Mouse (Mus musculus): Measurements from ENCODE around the gene Mvb12b. TPM values are rescaled to one million over a fixed set of nuclear protein-coding genes. Genes with fewer than 3 reads are reported as not detected.
A peak's percentile ranks its signal among the peaks of the same experiment; 100 is the strongest.
"Not testable (repeated sequence)": the region's sequence is repeated elsewhere in the genome, so short reads cannot be mapped to it uniquely, and the experiment has no call there.

The Mvb12b gene
- polyA plus RNA-seq, 1 experiment from 2014 or later = 24.0 TPM

DNA sequence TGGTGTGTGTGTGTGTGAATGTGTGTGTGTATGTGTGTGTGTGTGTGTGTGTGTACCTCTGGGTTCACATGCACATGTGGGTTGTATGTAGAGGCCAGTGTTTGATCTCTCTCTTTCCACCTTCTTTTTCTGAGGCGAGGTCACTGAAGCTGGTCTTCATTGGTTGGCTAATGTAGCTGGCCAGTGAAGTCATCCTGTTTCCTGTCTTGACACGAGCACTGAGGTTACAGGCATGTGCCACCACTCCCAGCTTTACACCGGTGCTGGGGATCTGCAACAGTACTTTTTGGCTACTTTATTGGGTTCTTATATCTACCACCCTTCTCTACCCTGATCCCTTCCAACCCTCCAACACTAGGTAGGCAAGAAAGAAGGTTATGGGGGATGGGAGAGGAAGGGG, 26.6 kb upstream of the Mvb12b start:
- no peak overlapping the region for H3K4me3 ChIP-seq (replicated peaks; ENCODE audit: low read depth, low read length)
- no peaks in the 10 kb centered on the region for H3K4me1 ChIP-seq (replicated peaks; ENCODE audit: insufficient read depth, low read length)
- no peak for TF ChIP-seq CTCF (IDR thresholded peaks at IDR 0.05; ENCODE audit: low read depth)
- no peaks in the 10 kb centered on the region for H3K9me3 ChIP-seq (replicated peaks; ENCODE audit: low read length)
- 57% methylated on average over 3 of the region's 3 CpGs for WGBS
- no peak overlapping the region for H3K4me2 ChIP-seq (ENCODE audit: low read length)
- ATAC-seq (replicated peaks; ENCODE audit: low FRiP score, low read depth) (no peak), DNase-seq (ENCODE audit: low spot score) (no peak)
- H3K9ac ChIP-seq (ENCODE audit: low read depth, low read length) = no peak overlapping the region
- H3K27me3 ChIP-seq (ENCODE audit: insufficient read depth, low read length) = no peaks in the 10 kb centered on the region
- H3K36me3 ChIP-seq (ENCODE audit: insufficient read depth, low read length) = no peaks in the 10 kb centered on the region
- no peak overlapping the region for H3K27ac ChIP-seq

DNA sequence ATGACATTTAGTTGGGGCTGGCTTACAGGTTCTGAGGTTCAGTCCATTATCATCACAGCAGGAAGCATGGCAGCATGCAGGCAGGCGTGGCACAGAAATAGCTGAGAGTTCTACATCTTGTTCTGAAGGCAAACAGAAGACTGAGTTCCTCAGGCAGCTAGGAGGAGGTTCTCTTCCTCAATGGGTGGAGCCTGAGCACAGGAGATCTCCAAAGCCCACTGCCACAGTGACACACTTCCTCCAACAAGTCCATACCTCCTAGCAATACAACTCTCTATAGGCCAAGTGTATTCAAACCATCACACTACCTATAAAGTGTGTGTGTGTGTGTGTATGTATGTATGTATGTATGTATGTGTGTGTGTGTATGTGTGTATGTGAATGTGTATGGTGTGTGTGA, 25.9 kb upstream of the Mvb12b start:
- H3K9me3 ChIP-seq (replicated peaks; ENCODE audit: low read length); H3K27me3 ChIP-seq (ENCODE audit: insufficient read depth, low read length); H3K27ac ChIP-seq; H3K4me1 ChIP-seq (replicated peaks; ENCODE audit: insufficient read depth, low read length); H3K4me2 ChIP-seq (ENCODE audit: low read length); H3K9ac ChIP-seq (ENCODE audit: low read depth, low read length); DNase-seq (ENCODE audit: low spot score); H3K4me3 ChIP-seq (replicated peaks; ENCODE audit: low read depth, low read length); ATAC-seq (replicated peaks; ENCODE audit: low FRiP score, low read depth); H3K36me3 ChIP-seq (ENCODE audit: insufficient read depth, low read length): not testable (repeated sequence)
- WGBS = 71% methylated on average over 1 of the region's 1 CpGs

DNA sequence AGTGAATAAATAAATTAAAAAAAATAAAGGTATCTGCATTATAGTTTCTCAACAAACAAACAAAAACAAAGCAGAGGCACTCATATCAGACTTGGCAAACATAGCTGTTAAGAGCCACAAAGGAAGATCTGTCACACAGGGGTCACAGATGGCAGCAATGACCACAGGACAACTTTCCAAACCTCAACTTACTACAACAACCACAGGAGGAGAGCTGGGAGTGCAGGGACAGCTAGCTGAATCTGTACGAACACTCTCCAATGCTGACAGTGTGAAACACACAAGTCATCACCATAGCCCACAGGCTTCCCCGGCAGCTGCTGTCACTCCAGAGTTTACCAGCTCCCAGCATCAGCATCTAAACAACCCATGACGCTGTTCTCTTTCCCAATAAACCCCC, 25.0 kb upstream of the Mvb12b start:
- no peak for TF ChIP-seq CTCF (IDR thresholded peaks at IDR 0.05; ENCODE audit: low read depth)
- ATAC-seq (replicated peaks; ENCODE audit: low FRiP score, low read depth) = no peak
- 73% methylated on average over 3 of the region's 3 CpGs for WGBS

GRCm38 (mm10) chr2:33908374-33908773, 20.6 kb upstream of the Mvb12b start:
- 34% methylated on average over 8 of the region's 8 CpGs for WGBS

More for the DNA sequence above, 25.0 kb upstream of the Mvb12b start:
- no peak overlapping the region for H3K4me3 ChIP-seq (replicated peaks; ENCODE audit: low read depth, low read length)
- no peak overlapping the region for H3K4me2 ChIP-seq (ENCODE audit: low read length)
- no peak overlapping the region for H3K27ac ChIP-seq
- 0 out of 2 replicates have a peak, but pooled peaks cover 5% of the 10 kb centered on the region for H3K4me1 ChIP-seq (replicated peaks; ENCODE audit: insufficient read depth, low read length)
- no peaks in the 10 kb centered on the region for H3K27me3 ChIP-seq (ENCODE audit: insufficient read depth, low read length)
- H3K36me3 ChIP-seq (ENCODE audit: insufficient read depth, low read length) = no peaks in the 10 kb centered on the region
- H3K9me3 ChIP-seq (replicated peaks; ENCODE audit: low read length) = no peaks in the 10 kb centered on the region
- DNase-seq (ENCODE audit: low spot score) = no peak
- H3K9ac ChIP-seq (ENCODE audit: low read depth, low read length) = no peak overlapping the region

DNA sequence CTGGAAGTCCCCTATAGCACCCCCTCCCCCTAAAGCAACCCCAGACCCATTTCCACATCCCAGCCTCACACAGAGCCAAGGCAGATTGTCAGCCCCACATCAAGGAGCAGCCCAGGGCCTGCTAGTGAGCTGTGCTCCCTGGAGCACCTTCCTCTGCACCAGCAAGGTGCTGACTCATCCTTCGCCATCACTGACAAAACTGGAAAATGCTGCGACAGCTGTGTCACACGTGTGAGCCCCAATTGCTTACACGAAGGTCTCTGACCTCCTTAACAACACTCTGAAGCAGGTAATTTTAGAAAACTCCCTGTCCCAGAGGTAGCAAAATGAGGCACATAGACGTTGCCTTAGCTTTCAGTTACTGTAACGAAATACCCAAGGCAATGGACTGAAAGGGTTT, 19.4 kb upstream of the Mvb12b start:
- H3K4me1 ChIP-seq (replicated peaks; ENCODE audit: insufficient read depth, low read length) = 0 out of 2 replicates have a peak, but pooled peaks cover 5% of the 10 kb centered on the region
- H3K36me3 ChIP-seq (ENCODE audit: insufficient read depth, low read length) = no peaks in the 10 kb centered on the region
- no peaks in the 10 kb centered on the region for H3K27me3 ChIP-seq (ENCODE audit: insufficient read depth, low read length)
- no peak overlapping the region for H3K9ac ChIP-seq (ENCODE audit: low read depth, low read length)
- no peak for TF ChIP-seq CTCF (IDR thresholded peaks at IDR 0.05; ENCODE audit: low read depth)
- no peak overlapping the region for H3K27ac ChIP-seq
- ATAC-seq (replicated peaks; ENCODE audit: low FRiP score, low read depth) (no peak), DNase-seq (ENCODE audit: low spot score) (no peak)
- H3K4me3 ChIP-seq (replicated peaks; ENCODE audit: low read depth, low read length) = no peak overlapping the region
- H3K9me3 ChIP-seq (replicated peaks; ENCODE audit: low read length) = no peaks in the 10 kb centered on the region
- H3K4me2 ChIP-seq (ENCODE audit: low read length) = no peak overlapping the region
- 86% methylated on average over 6 of the region's 6 CpGs for WGBS

More at GRCm38 (mm10) chr2:33908374-33908773, 20.6 kb upstream of the Mvb12b start:
- no peak overlapping the region for H3K9ac ChIP-seq (ENCODE audit: low read depth, low read length)
- 0 out of 2 replicates have a peak, but pooled peaks cover 5% of the 10 kb centered on the region for H3K4me1 ChIP-seq (replicated peaks; ENCODE audit: insufficient read depth, low read length)
- TF ChIP-seq CTCF (IDR thresholded peaks at IDR 0.05; ENCODE audit: low read depth) = no peak
- H3K4me3 ChIP-seq (replicated peaks; ENCODE audit: low read depth, low read length) = no peak overlapping the region
- DNase-seq (ENCODE audit: low spot score) (peak; percentile 90), ATAC-seq (replicated peaks; ENCODE audit: low FRiP score, low read depth) (0 out of 2 replicates have a peak, but pooled peaks have one; percentile 25)
- H3K27me3 ChIP-seq (ENCODE audit: insufficient read depth, low read length) = no peaks in the 10 kb centered on the region
- no peak overlapping the region for H3K4me2 ChIP-seq (ENCODE audit: low read length)
- peak overlapping the region; percentile 58 for H3K27ac ChIP-seq
- no peaks in the 10 kb centered on the region for H3K36me3 ChIP-seq (ENCODE audit: insufficient read depth, low read length)
- no peaks in the 10 kb centered on the region for H3K9me3 ChIP-seq (replicated peaks; ENCODE audit: low read length)

GRCm38 (mm10) chr2:33895829-33896228, 8.1 kb upstream of the Mvb12b start:
- Histone ChIP-seq H3K9ac (ENCODE audit: low read depth, low read length) (no peak overlapping the region), H3K4me3 (replicated peaks; ENCODE audit: low read depth, low read length) (no peak overlapping the region), H3K4me2 (ENCODE audit: low read length) (no peak overlapping the region), H3K27ac (no peak overlapping the region), H3K27me3 (ENCODE audit: insufficient read depth, low read length) (no peaks in the 10 kb centered on the region), H3K9me3 (replicated peaks; ENCODE audit: low read length) (no peaks in the 10 kb centered on the region), H3K36me3 (ENCODE audit: insufficient read depth, low read length) (no peaks in the 10 kb centered on the region), H3K4me1 (replicated peaks; ENCODE audit: insufficient read depth, low read length) (no peaks in the 10 kb centered on the region)
- 85% methylated on average over 3 of the region's 3 CpGs for WGBS
- peak; percentile 34; the same call in 1 of the 2 replicates for TF ChIP-seq CTCF (IDR thresholded peaks at IDR 0.05; ENCODE audit: low read depth)
- DNase-seq (ENCODE audit: low spot score) = no peak
- no peak for ATAC-seq (replicated peaks; ENCODE audit: low FRiP score, low read depth)

DNA sequence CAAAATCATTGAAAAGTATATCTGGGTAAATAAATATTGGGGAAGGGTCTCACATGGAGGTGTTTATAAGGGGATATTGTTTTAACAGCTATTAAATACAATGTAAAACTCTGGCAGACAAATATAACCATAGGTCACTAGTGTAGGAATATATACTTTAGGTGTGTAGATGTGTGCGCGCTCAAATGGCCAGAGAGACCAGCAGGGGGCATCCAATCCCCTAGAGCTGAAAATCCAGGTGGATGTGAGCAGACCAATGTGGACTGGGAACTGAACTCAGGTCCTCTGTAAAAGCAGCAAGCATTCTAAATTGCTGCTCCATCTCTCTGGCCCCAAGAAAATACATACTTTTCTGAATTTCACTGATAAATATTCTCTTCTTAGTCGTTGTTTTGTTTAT, 5.4 kb upstream of the Mvb12b start:
- peak; percentile 24; the same call in 1 of the 2 replicates for TF ChIP-seq CTCF (IDR thresholded peaks at IDR 0.05; ENCODE audit: low read depth)
- no peak overlapping the region for H3K4me3 ChIP-seq (replicated peaks; ENCODE audit: low read depth, low read length)
- DNase-seq (ENCODE audit: low spot score) (no peak), ATAC-seq (replicated peaks; ENCODE audit: low FRiP score, low read depth) (no peak)
- H3K4me1 ChIP-seq (replicated peaks; ENCODE audit: insufficient read depth, low read length) = no peaks in the 10 kb centered on the region
- H3K36me3 ChIP-seq (ENCODE audit: insufficient read depth, low read length) = no peaks in the 10 kb centered on the region
- H3K27me3 ChIP-seq (ENCODE audit: insufficient read depth, low read length) = no peaks in the 10 kb centered on the region
- no peak overlapping the region for H3K9ac ChIP-seq (ENCODE audit: low read depth, low read length)
- no peaks in the 10 kb centered on the region for H3K9me3 ChIP-seq (replicated peaks; ENCODE audit: low read length)
- no peak overlapping the region for H3K27ac ChIP-seq
- no peak overlapping the region for H3K4me2 ChIP-seq (ENCODE audit: low read length)
- WGBS = 84% methylated on average over 3 of the region's 3 CpGs
